Mouse (Mus musculus) c-Kit-positive CD71-positive TER-119-positive erythroid progenitor cells, embryonic 14.5 days (primary cell): Measurements from ENCODE around the gene Ifi211.
"Not testable (repeated sequence)": the region's sequence is repeated elsewhere in the genome, so short reads cannot be mapped to it uniquely, and the experiment has no call there.

Source experiments
- DNase-seq: peaks from one replicate; pipeline ENCODE4 v3.0.0-alpha.2; 2013; ENCODE audit warnings: low spot score

Gene Ifi211

DNA sequence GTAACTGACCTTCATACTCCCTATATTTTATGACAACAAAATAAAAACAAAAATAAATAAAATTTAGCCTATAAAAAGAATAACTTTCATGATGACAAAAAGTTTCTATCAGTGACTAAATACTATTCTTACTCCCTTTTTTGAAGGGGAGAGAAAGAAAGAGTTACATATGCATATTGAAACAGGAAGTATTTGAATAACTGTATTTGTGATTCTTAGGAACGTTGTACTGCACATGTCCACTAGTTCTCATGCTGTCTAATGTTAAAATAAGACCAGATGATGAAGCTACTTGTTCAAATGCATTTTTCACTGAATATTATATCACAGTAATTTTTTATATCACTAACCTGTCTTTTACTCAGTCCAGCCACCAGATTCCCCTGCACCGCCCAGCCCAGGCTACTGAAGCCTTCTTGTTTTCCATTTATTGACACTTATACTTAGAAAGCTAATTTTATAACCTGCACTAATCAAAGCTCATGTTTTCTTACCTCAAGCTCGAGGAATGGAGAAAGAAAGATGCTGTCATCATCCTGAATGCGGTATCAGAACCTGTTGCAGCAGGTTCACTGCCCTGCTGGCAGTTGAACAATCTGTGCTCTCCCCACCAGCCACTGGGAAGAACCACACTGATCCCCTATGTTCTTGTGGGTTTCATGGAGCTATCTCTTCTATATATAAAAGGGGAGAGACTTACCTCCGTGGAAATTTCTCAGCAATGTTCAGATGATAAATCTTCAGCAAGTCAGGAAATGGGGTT, 33.4 kb downstream of the Ifi211 start:
- DNase-seq, result not testable (repeated sequence)

DNA sequence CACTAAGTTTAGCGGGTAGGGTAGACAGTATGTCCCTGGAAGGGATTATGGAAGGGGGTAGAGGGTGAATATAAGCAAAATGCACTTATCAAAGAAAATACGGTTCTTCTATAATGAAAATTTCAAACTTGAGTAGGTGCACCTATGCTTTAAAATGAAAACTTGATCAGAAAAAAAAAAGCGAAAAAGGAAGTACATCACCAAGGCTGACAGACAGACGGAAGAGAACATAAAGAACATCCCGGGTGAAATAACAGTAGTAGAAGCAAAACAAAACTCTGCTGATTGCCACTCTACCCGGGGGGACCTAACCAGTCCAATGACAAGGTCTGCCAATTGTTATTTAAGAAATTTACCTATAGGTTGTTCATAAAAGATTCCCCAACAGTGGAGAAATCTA, 34.6 kb downstream of the Ifi211 start:
- DNase-seq, result not testable (repeated sequence)

DNA sequence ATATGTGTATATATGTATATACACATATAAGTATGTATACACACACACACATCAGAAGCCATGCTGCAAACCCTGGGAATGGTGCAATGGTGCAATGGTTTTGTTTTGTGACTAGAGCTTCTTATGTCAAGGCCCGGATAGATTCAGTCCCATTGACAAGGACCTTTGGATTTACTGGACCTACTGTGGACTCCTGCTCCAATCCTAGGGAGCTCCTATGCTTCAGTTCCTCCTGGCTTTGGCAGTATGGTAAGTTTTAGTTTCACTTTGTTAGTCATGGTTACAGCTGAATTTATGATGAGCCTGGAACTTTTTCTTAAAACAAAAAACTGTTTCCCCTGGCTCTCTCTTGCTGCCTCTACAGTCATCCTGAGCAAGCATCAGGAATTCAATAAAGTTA, 35.7 kb downstream of the Ifi211 start:
- DNase-seq, result not testable (repeated sequence)

DNA sequence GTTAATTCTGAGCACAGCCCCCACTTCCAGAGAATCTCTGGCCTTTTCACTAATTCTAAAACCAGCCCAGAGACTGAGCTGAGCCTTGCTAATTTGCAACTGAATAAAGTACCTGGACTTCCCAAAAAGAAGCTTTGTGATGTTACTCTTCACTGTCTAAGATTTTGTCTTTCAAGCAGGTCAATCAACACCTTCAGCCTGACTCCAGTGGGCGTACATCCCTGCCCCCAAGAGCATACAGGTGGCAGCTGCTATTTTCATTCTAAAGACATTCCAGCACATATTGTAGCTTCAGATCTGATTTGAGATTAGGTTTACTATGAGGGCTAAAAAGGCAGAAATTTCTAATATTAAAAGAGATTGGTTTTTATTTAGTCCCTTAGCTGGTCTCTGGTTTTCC, 44.3 kb downstream of the Ifi211 start:
- DNase-seq, result not testable (repeated sequence)

DNA sequence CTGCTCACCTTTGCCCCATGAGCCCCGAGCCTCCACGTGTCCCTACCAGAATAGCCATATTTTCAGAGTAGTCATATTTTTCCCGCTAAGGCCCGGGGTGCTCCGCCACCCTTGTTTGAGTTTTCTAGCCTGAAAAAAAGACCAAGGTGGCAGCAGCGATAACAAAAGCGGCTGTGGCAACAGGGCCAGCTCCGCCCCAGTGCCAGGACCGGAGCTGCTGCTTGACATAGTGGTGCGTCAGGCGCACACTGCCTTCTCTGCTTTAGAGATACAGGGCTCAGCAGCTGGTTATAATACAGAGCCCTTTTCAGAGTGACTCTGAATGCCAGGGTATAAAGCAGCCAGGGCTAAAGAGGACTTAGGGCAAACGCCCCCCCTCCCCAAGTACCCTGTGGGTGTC, 46.3 kb downstream of the Ifi211 start:
- DNase-seq, result peak; percentile 19

DNA sequence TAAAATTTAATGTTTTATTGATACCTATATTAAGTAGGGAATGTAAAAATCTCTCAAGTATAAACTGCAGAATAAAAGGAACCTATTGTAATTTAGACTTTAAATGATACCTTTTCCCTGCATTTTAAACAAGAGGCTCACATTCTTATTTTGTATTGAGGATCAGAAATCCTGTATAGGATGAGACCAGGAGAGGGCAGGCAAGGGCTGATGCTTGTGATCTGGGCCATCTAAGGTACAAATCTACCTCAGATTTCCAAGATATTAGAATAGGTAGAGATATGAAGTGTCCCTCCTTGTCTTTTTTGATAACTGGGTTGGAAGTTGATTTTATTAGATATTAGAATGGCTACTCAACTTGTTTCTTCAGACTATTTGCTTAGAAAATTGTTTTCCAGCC, 59.1 kb downstream of the Ifi211 start:
- DNase-seq, result not testable (repeated sequence)

DNA sequence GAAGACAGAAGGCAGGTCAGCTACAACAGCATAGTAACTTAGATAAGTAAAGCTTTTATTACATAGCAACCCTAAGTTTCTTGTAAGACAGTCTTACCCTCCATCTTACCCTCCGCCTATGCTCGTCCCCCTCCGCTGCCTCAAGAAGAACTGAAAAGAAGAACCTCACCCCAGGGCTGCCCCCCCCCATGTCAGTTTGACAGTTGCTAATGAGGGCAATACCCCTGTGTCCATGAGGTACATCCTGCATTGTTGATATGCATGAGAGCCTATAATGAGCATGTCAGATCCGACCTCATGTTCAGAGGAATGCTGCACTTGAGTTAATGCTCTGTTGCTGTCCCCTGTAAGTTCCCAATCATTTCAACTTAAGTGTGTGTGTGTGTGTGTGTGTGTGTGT, 60.0 kb downstream of the Ifi211 start:
- not testable (repeated sequence) for DNase-seq
